ENCODE assay signal across 10 mouse cellular contexts in the genomic region with DNA sequence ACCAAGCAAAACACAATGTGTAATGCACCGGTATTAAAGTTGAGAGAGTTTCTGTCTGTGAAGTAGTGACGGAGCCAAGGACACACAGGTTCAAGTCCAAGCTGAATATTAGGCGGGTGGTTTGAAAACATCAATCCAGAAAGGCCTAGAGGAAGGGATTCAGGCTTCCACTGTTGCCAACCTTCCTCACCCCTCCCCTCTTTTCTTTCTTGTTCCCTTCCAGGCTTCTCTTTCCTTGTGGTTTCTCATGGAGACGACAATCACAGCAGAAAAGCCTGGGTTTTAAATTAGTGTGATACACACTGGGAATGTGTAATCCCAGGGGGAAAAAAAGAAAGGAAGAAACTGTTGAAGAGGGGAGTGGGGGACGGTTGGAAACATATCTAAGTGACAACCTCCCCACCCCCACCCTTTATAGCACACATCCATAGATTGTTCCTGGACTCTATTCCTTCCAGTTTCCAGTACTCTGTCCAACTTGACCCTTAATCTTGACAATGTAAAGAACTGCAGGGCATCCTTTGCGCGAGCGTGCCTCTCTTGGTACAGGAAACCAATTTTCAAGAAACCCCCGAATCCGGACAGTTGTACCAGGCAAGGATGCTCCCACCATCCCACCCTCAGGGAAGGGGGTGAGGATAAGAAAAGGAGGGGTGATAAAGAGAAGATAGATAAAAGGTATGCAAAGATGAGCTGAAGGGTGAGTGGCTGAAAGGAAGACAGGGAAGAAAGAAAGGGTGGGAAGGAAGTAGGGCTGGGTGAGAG. TPM values are rescaled to one million over a fixed set of nuclear protein-coding genes. Genes with fewer than 3 reads are reported as not detected.
DNase-seq lines count a peak whose midpoint lies in the region; ATAC-seq lines count a peak whose summit lies in the region.
"Had no signal": no experiment of that assay in that cellular context is flagged by ENCODE, and none has a peak within 500 bp of the region (broad histone marks: within the 10 kb centered on the region; RNA-seq: fewer than 3 reads in every experiment).

No protein-coding gene starts in this region.

- no peak overlapping the region for H3K27ac ChIP-seq in heart, embryonic 15.5 days
- H3K27ac ChIP-seq in forebrain, embryonic 13.5 days: peak overlapping the region; percentile 95
- no peak overlapping the region for H3K27ac ChIP-seq in liver, embryonic 13.5 days

- H3K4me1 ChIP-seq in heart, embryonic 15.5 days (replicated peaks): peaks cover 8% of the 10 kb centered on the region; the same call in 1 of the 2 replicates
- peaks cover 35% of the 10 kb centered on the region for H3K4me1 ChIP-seq in forebrain, embryonic 13.5 days
- H3K4me1 ChIP-seq in liver, embryonic 13.5 days (replicated peaks): no peaks in the 10 kb centered on the region

- DNase-seq in heart, postnatal 14 days: no peak
- DNase-seq in brain, adult 2 months (ENCODE audit: low read depth, low spot score): peak; percentile 26
- no peak for DNase-seq in liver, embryonic 13.5 days
- no peak for DNase-seq in urinary bladder, postnatal 36 days (ENCODE audit: low spot score in 2 of 2)
- DNase-seq in thymus, adult 18-20 months: no peak
- DNase-seq in ovary, adult 18-20 months (ENCODE audit: low spot score): no peak

- 24% methylated on average over 10 of the region's 10 CpGs for WGBS in heart, embryonic 15.5 days
- WGBS in forebrain, embryonic 13.5 days: 8% methylated on average over 10 of the region's 10 CpGs
- 25% methylated on average over 10 of the region's 10 CpGs for WGBS in liver, embryonic 13.5 days (ENCODE audit: insufficient replicate concordance)

- peaks cover 11% of the 10 kb centered on the region for H3K27me3 ChIP-seq in heart, embryonic 15.5 days
- no peaks in the 10 kb centered on the region for H3K27me3 ChIP-seq in forebrain, embryonic 13.5 days
- H3K27me3 ChIP-seq in liver, embryonic 13.5 days: no peaks in the 10 kb centered on the region

- peak overlapping the region; percentile 55 for H3K4me3 ChIP-seq in heart, embryonic 15.5 days
- peak overlapping the region; percentile 53 for H3K4me3 ChIP-seq in forebrain, embryonic 13.5 days
- no peak overlapping the region for H3K4me3 ChIP-seq in liver, embryonic 13.5 days (replicated peaks)
- H3K4me3 ChIP-seq: myocyte had no signal

- no peaks in the 10 kb centered on the region for H3K36me3 ChIP-seq in heart, embryonic 15.5 days
- H3K36me3 ChIP-seq in forebrain, embryonic 13.5 days (ENCODE audit: poor library complexity, severe bottlenecking): no peaks in the 10 kb centered on the region
- no peaks in the 10 kb centered on the region for H3K36me3 ChIP-seq in liver, embryonic 13.5 days

- no peak overlapping the region for H3K9ac ChIP-seq in heart, embryonic 15.5 days
- H3K9ac ChIP-seq in forebrain, embryonic 13.5 days: peak overlapping the region; percentile 69
- H3K9ac ChIP-seq in liver, embryonic 13.5 days: no peak overlapping the region

- H3K4me2 ChIP-seq in heart, embryonic 15.5 days: peak overlapping the region; percentile 87
- H3K4me2 ChIP-seq in forebrain, embryonic 13.5 days: peak overlapping the region; percentile 67
- peak overlapping the region; percentile 60; the same call in 1 of the 2 replicates for H3K4me2 ChIP-seq in liver, embryonic 13.5 days

- intact Hi-C loops in heart, postnatal 14 days (cut with DNase I): no loop called here

- no peaks in the 10 kb centered on the region for H3K9me3 ChIP-seq in heart, embryonic 15.5 days (replicated peaks)
- H3K9me3 ChIP-seq in forebrain, embryonic 13.5 days (replicated peaks): no peaks in the 10 kb centered on the region
- no peaks in the 10 kb centered on the region for H3K9me3 ChIP-seq in liver, embryonic 13.5 days (replicated peaks)

- no peak for ATAC-seq in heart, embryonic 15.5 days (replicated peaks; ENCODE audit: insufficient number of reproducible peaks, insufficient read depth, low FRiP score, low read depth)
- ATAC-seq in forebrain, embryonic 13.5 days: peak; percentile 28
- no peak for ATAC-seq in liver, embryonic 13.5 days (ENCODE audit: low read depth)

RNA-seq across cellular contexts. Expression of gene Ctnna2, which starts 0.8 kb away (rescaled TPM):
- polyA plus RNA-seq in heart, embryonic 15.5 days (2015; fragmentation: Nextera tagmentation; extraction: Ambion mirVana): 1.6 and 2.5 TPM in 2 replicates
- total RNA-seq in heart, postnatal 14 days (2021): under 1 TPM in 1 of 2 experiments, not detected in 1; 0.07 TPM
- polyA plus RNA-seq in forebrain, embryonic 13.5 days (2015; fragmentation: Nextera tagmentation; extraction: Ambion mirVana): 83.4 and 100.0 TPM in 2 replicates
- polyA plus RNA-seq in liver, embryonic 13.5 days (2015; fragmentation: Nextera tagmentation; extraction: Ambion mirVana): 0.27 and 0.30 TPM in 2 replicates
- total RNA-seq: MEL had no signal
- polyA plus RNA-seq: myocyte had no signal

Comparison
In these comparisons a context has a peak if more than half of its experiments do, and no peak if none do; other contexts are left out.
1. RNA of gene Ctnna2, which starts 0.8 kb away (polyA plus RNA-seq): 83.4 to 100.0 TPM in forebrain, embryonic 13.5 days; 1.6 to 2.5 TPM in heart, embryonic 15.5 days and 0.27 to 0.30 TPM in liver, embryonic 13.5 days; every median in the first group is over 10 times any median in the second.
2. Peak in every context shown above with its lines, with median percentiles within 50 percentile points of each other: H3K4me2 ChIP-seq.